Mouse (Mus musculus) liver, embryonic 11.5 days (tissue): Measurements from ENCODE around the gene Diablo. TPM values are rescaled to one million over a fixed set of nuclear protein-coding genes. Genes with fewer than 3 reads are reported as not detected.

Experiments
- ATAC-seq: fragments of 200-750 bp; cut with Nextera tagmentation; replicated peaks from 2 replicates; pipeline ENCODE4 v1.8.0; 2017; ENCODE audit warnings: moderate number of reproducible peaks, mild to moderate bottlenecking, moderate TSS enrichment, moderate library complexity; ENCODE audit not compliant: low FRiP score
- DNase-seq: peaks from one replicate; pipeline ENCODE4 v3.0.0-alpha.2; 2017; ENCODE audit warnings: low spot score
- H3K27ac ChIP-seq: fragments of 300-500 bp; sonication (generic); 2 replicates; pipeline ENCODE4 v1.5.1; 2014; ENCODE audit warnings: mild to moderate bottlenecking, low read depth, low read length, control low read depth
- H3K27me3 ChIP-seq: fragments of 300-500 bp; sonication (generic); replicated peaks from 2 replicates; pipeline ENCODE4 v1.6.1; 2014; ENCODE audit warnings: low read length, mixed read lengths; ENCODE audit not compliant: control insufficient read depth, insufficient read depth
- H3K36me3 ChIP-seq: fragments of 300-500 bp; sonication (generic); 2 replicates; pipeline ENCODE4 v1.6.1; 2014; ENCODE audit warnings: mild to moderate bottlenecking, low read length, moderate library complexity, mixed read lengths; ENCODE audit not compliant: control insufficient read depth, insufficient read depth
- H3K4me1 ChIP-seq: fragments of 300-500 bp; sonication (generic); replicated peaks from 2 replicates; pipeline ENCODE4 v1.6.1; 2014; ENCODE audit warnings: low read length, mixed read lengths; ENCODE audit not compliant: control insufficient read depth, insufficient read depth
- H3K4me2 ChIP-seq: fragments of 300-500 bp; sonication (generic); 2 replicates; pipeline ENCODE4 v1.6.1; 2014; ENCODE audit warnings: mild to moderate bottlenecking, control low read depth, moderate library complexity
- H3K4me3 ChIP-seq: fragments of 300-500 bp; sonication (generic); 2 replicates; pipeline ENCODE4 v1.5.1; 2014; ENCODE audit warnings: low read depth, low read length, control low read depth
- H3K9ac ChIP-seq: fragments of 300-500 bp; sonication (generic); 2 replicates; pipeline ENCODE4 v1.6.1; 2014; ENCODE audit warnings: low read depth, low read length, control low read depth
- H3K9me3 ChIP-seq: fragments of 300-500 bp; sonication (generic); 2 replicates; pipeline ENCODE4 v1.6.1; 2016; ENCODE audit warnings: low read length, inconsistent platforms, mixed read lengths; ENCODE audit not compliant: control insufficient read depth
- WGBS: fragments of 180-500 bp; shearing (Covaris S2); extraction: QIAGEN DNeasy Blood & Tissue Kit; methylation state at CpG from one replicate; pipeline ENCODE4 v1.1.7; 2014; 5-methylcytosine and 5-hydroxymethylcytosine counted together
- microRNA-seq: library from miRNA; unstranded; fragments of <30 nt; microRNA quantifications from one replicate; pipeline ENCODE4, GENCODE M21; 2017; ENCODE audit warnings: borderline number of aligned reads
- polyA plus RNA-seq: library from polyadenylated mRNA; unstranded; fragments of >200 nt; fragmentation: Nextera tagmentation; extraction: Ambion mirVana; gene quantifications from 2 replicates; pipeline ENCODE4 v1.2.1, GENCODE M21; 2014

Diablo gene
- polyA plus RNA-seq, 1 experiment from 2014 or later = 101 TPM

DNA sequence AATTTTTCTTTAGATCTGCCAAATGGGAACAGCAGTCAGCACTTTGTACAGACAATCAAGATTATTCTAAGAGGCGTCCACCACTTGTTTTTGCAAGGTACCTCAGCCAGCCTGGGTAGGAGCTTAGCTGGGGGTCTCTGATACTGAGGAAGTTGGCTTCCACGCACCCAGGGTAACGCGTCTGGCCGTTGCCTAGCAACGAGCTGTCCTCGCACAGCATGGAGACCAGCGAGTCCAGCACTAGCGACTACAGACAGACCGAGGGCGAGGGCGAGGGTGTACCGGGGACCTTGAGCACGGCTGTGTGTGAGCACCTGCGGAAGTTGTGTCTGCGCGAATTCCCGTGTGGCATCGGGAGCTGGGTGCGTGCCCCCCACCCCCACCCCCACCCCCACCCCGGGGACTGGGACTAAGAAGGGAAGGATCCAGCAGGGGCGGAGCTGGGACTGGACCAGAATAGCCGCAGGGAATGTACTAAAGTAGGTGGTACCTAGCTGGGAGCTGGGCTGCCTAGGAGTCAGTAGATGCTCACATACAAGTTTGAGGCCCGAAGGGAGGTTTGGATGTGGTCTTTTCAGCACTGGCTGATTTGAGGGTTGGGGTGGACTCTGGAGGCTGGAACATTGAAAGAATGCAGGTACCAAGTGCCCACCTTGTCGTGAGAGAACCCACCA, 34.7 kb downstream of the Diablo start, which contains the start of the genes Lrrc43 and Il31:
Gene Lrrc43, plus strand, starts transcription at position 194 of the 674 bp plus-strand sequence.
Gene Il31, minus strand, starts transcription at position 378 of the 674 bp plus-strand sequence.
- Histone ChIP-seq H3K27ac (no peak within 1 kb of the TSS), H3K27me3 (peaks cover 6% of the 10 kb centered on the region; the same call in 1 of the 2 replicates), H3K9ac (no peak within 1 kb of the TSS), H3K4me1 (peaks cover 4% of the 10 kb centered on the region; the same call in 1 of the 2 replicates), H3K4me2 (peak within 1 kb of the TSS; percentile 51), H3K9me3 (no peaks in the 10 kb centered on the region), H3K4me3 (no peak within 1 kb of the TSS), H3K36me3 (no peaks in the 10 kb centered on the region)
- no peak for ATAC-seq
- DNase-seq = no peak
- 11% methylated on average over 25 of the region's 25 CpGs for WGBS

DNA sequence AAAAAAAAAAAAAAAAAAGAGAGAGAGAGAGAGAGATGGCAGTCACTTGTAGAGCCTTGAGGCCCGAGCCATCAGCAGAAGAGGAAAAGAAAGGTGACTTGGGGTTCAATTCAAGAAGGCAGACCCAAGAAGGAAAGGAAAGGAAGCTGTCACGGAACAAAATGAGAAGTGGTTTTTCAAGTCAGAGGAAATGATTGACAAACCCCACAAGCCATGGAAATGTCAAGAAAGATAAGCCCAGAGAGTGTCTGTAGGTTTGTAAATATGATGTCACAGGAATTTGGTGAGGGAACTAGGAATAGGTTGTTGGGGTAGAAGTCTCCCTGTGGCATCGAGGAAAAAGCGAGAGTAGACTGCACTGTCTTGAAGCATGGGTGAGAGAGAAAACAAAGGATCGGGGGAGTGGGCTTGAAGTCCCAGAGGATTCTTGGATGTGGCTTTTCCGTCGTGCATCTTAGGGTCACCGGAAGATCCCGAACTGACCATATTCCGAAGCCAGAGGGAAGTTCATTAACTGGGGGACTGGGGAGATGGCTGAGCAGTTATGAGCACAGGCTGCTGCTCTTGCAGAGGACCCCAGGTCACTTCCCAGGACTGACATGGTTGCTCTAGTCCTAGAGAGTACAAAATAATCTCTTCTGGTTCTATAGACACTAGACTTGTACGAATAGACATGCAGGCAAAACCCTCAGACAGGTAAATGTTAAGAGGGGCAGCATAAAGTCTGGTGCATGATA, 36.1 kb downstream of the Diablo start:
- DNase-seq (no peak), ATAC-seq (no peak)
- WGBS = 60% methylated on average over 11 of the region's 11 CpGs
- Histone ChIP-seq H3K4me1 (peaks cover 4% of the 10 kb centered on the region; the same call in 1 of the 2 replicates), H3K9ac (no peak overlapping the region), H3K27me3 (peaks cover 6% of the 10 kb centered on the region; the same call in 1 of the 2 replicates), H3K27ac (no peak overlapping the region), H3K4me2 (no peak overlapping the region), H3K9me3 (no peaks in the 10 kb centered on the region), H3K4me3 (no peak overlapping the region), H3K36me3 (no peaks in the 10 kb centered on the region)

- Histone ChIP-seq H3K4me2 (no peak overlapping the region), H3K27me3 (no peaks in the 10 kb centered on the region), H3K4me3 (no peak overlapping the region), H3K27ac (no peak overlapping the region), H3K36me3 (no peaks in the 10 kb centered on the region), H3K9ac (no peak overlapping the region), H3K4me1 (no peaks in the 10 kb centered on the region), H3K9me3 (no peaks in the 10 kb centered on the region)
- ATAC-seq (no peak), DNase-seq (no peak)
- 85% methylated on average over 5 of the region's 5 CpGs for WGBS
Observed at GRCm38 (mm10) chr5:123473817-123474216, 50.2 kb downstream of the Diablo start.

GRCm38 (mm10) chr5:123470784-123471400, 53.1 kb downstream of the Diablo start:
- H3K4me2 ChIP-seq = peak overlapping the region; percentile 40
- ATAC-seq (no peak), DNase-seq (no peak)
- 0 out of 2 replicates have a peak overlapping the region, but pooled peaks have one; percentile 12 for H3K9ac ChIP-seq
- H3K27me3 ChIP-seq = no peaks in the 10 kb centered on the region
- H3K4me1 ChIP-seq = no peaks in the 10 kb centered on the region
- H3K9me3 ChIP-seq = no peaks in the 10 kb centered on the region
- 5% methylated on average over 10 of the region's 10 CpGs for WGBS
- no peak overlapping the region for H3K27ac ChIP-seq
- H3K36me3 ChIP-seq = no peaks in the 10 kb centered on the region
- H3K4me3 ChIP-seq = peak overlapping the region; percentile 22; the same call in 1 of the 2 replicates

- Histone ChIP-seq H3K27me3 (no peaks in the 10 kb centered on the region), H3K9me3 (no peaks in the 10 kb centered on the region), H3K36me3 (no peaks in the 10 kb centered on the region), H3K4me2 (no peak overlapping the region), H3K4me1 (no peaks in the 10 kb centered on the region), H3K4me3 (no peak overlapping the region), H3K9ac (no peak overlapping the region), H3K27ac (no peak overlapping the region)
- ATAC-seq (no peak), DNase-seq (no peak)
- WGBS = 90% methylated on average over 1 of the region's 1 CpGs
Observed at GRCm38 (mm10) chr5:123464638-123465037, 59.3 kb downstream of the Diablo start.

GRCm38 (mm10) chr5:123461420-123461819, 62.6 kb downstream of the Diablo start:
- Histone ChIP-seq H3K36me3 (no peaks in the 10 kb centered on the region), H3K27ac (no peak overlapping the region), H3K4me1 (no peaks in the 10 kb centered on the region), H3K9ac (no peak overlapping the region), H3K4me2 (no peak overlapping the region), H3K9me3 (no peaks in the 10 kb centered on the region), H3K4me3 (no peak overlapping the region), H3K27me3 (no peaks in the 10 kb centered on the region)
- no peak for DNase-seq
- ATAC-seq = no peak
- WGBS = 41% methylated on average over 5 of the region's 5 CpGs

Small RNA genes lying within 50 kb of the gene (microRNA-seq; reads per million reads assigned to microRNA genes)
- gene Mir7647 = 2.8 reads per million

Other genes with a start within 250 kb of the Diablo start
- 18.2 and 21.1 TPM in 2 replicates for gene Bcl7a, start 180.3 kb downstream of the Diablo start, polyA plus RNA-seq
- gene Mlxip, start 129.4 kb downstream of the Diablo start, polyA plus RNA-seq = 13.7 and 14.0 TPM in 2 replicates
- gene Lrrc43, start 34.9 kb downstream of the Diablo start, polyA plus RNA-seq = not detected in 2 replicates
- gene Il31, start 34.7 kb downstream of the Diablo start, polyA plus RNA-seq = not detected in 2 replicates
- gene B3gnt4, start 13.7 kb downstream of the Diablo start, polyA plus RNA-seq = 0.23 and 0.34 TPM in 2 replicates
- gene Gm49027, start 1.3 kb upstream of the Diablo start, polyA plus RNA-seq = 0.22 and 0.47 TPM in 2 replicates
- 36.0 and 36.9 TPM in 2 replicates for gene Vps33a, start 48.9 kb upstream of the Diablo start, polyA plus RNA-seq
- gene Clip1, start 160.4 kb upstream of the Diablo start, polyA plus RNA-seq = 22.8 and 27.6 TPM in 2 replicates
- 89.3 and 92.1 TPM in 2 replicates for gene Zcchc8, start 196.9 kb upstream of the Diablo start, polyA plus RNA-seq
- gene Rsrc2, start 225.2 kb upstream of the Diablo start, polyA plus RNA-seq = 102 and 109 TPM in 2 replicates
- gene Kntc1, start 225.5 kb upstream of the Diablo start, polyA plus RNA-seq = 51.8 and 52.6 TPM in 2 replicates